Mouse (Mus musculus): ENCODE results near the gene Gm2115.

DNA sequence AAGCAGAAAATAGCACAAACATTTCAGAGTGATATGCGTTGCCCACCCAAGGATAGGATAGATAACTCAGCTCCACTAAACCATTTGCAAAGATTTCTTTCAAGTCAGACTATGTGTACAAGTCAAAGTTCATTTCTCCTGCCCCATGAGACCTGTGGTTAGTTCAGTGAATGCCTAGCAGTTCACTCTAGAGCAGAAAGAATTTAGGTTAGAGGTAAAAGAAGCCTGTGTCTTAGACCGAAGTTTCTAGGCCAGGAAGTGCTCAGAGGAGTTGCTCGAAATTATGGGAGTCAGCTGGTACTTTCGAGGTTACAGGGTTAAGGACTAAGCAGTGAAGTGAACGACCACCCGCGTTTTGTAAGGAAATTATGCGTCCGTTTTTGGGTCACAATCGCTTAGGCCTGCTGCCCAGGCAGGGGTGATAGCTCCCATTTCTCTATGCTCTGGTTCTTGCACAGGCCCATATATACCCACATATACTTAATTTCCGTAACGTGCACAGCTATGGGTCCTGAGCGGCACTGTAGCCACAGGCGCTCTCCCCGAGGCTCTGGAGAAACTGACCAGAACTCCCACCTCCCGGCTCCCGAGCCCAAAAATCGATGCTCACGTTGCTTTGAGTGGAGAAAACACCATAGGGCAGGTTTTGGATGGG is 76.4 kb downstream of the Gm2115 start:
- TF ChIP-seq USF1 (IDR thresholded peaks at IDR 0.05; ENCODE audit: low read depth, low read length) (no peak), CTCF (conservative IDR thresholded peaks at IDR 0.05 in 1 of 2, IDR thresholded peaks at IDR 0.05 in 1 of 2; ENCODE audit: low read depth in 2 of 2, low read length in 2 of 2) (no peak), POLR2A (IDR thresholded peaks at IDR 0.05; ENCODE audit: low read depth, low read length) (no peak), EP300 (IDR thresholded peaks at IDR 0.05; ENCODE audit: low read length) (no peak; the same call in 1 of the 2 replicates), MAFK (IDR thresholded peaks at IDR 0.05; ENCODE audit: insufficient replicate concordance, low read length) (peak; percentile 33; the same call in 1 of the 2 replicates), ZC3H11A (IDR thresholded peaks at IDR 0.05; ENCODE audit: low read depth, low read length) (no peak), E2F4 (IDR thresholded peaks at IDR 0.05; ENCODE audit: insufficient replicate concordance, low read depth, low read length) (no peak), MEF2A (IDR thresholded peaks at IDR 0.05; ENCODE audit: borderline replicate concordance, low read depth, low read length) (no peak), SIN3A (IDR thresholded peaks at IDR 0.05; ENCODE audit: low read length) (0 out of 2 replicates have a peak, but pooled peaks have one; percentile 29), TCF12 (IDR thresholded peaks at IDR 0.05; ENCODE audit: low read depth, low read length) (0 out of 2 replicates have a peak, but pooled peaks have one; percentile 9), HCFC1 (IDR thresholded peaks at IDR 0.05; ENCODE audit: low read depth, low read length) (no peak)

Measured in CH12.LX (cell line).